Mouse (Mus musculus): ENCODE measurements around the gene Grb2. TPM values are rescaled to one million over a fixed set of nuclear protein-coding genes. Genes with fewer than 3 reads are reported as not detected.

The Grb2 gene
- polyA plus RNA-seq, 1 experiment from 2014 or later: 124 TPM

DNA sequence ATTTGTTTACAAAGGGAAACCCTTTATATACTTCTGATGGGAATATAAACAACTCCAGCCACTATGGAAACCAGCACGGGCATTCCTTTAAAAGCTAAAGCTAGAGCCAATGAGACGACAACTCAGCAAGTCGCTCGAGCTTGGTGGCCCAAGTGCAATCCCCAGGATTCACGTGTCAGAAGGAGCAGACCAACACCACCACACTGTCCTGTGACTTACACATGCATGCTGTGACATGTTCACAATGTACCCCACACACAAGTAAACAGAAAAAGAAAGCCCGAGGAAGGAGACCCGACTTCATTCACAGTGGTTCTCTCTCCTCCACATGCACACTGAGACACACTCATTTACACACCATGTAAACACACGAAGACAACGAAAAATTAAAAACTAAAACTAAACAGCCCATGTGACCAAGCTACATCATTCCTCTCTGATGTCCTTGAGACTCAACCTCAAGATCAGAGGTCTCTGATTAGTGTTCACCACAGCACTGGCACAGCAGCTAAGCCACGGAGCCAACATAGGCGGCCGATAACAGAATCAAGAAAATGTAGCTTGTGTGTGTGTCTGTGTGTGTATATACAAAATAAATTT lies 14.3 kb downstream of the Grb2 start:
- Histone ChIP-seq H3K4me3 (replicated peaks) (no peak overlapping the region), H3K4me2 (no peak overlapping the region), H3K36me3 (replicated peaks) (peaks cover 25% of the 10 kb centered on the region), H3K27ac (no peak overlapping the region), H3K9me3 (no peaks in the 10 kb centered on the region), H3K4me1 (peaks cover 26% of the 10 kb centered on the region), H3K9ac (no peak overlapping the region), H3K27me3 (no peaks in the 10 kb centered on the region)
- no peak for ATAC-seq (ENCODE audit: low FRiP score)
- 95% methylated on average over 12 of the region's 12 CpGs for WGBS

DNA sequence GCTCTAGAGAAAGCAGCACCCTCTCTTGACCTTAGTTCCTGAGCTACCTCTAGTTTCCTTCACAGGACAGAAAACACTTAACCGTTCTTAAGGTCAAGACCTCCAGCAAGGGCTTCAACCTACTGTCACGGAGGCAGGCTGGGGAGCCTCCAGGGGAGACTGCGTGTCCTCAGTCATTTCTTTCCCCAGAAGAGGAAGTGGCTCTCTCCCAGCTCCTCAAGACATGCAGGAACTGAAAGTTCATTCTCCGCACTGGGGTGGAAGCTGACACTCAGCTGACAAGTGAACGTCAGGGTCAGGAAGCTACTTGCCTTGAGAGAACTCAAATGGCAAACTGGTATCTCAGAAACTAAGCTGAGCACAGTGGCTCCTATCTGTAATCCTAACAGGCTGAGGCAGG lies 15.6 kb downstream of the Grb2 start:
- Histone ChIP-seq H3K9me3 (no peaks in the 10 kb centered on the region), H3K9ac (no peak overlapping the region), H3K4me3 (replicated peaks) (no peak overlapping the region), H3K27me3 (no peaks in the 10 kb centered on the region), H3K4me2 (no peak overlapping the region), H3K4me1 (peaks cover 14% of the 10 kb centered on the region; the same call in 1 of the 2 replicates), H3K27ac (no peak overlapping the region), H3K36me3 (replicated peaks) (peaks cover 28% of the 10 kb centered on the region)
- no peak for ATAC-seq (ENCODE audit: low FRiP score)
- 86% methylated on average over 5 of the region's 5 CpGs for WGBS

DNA sequence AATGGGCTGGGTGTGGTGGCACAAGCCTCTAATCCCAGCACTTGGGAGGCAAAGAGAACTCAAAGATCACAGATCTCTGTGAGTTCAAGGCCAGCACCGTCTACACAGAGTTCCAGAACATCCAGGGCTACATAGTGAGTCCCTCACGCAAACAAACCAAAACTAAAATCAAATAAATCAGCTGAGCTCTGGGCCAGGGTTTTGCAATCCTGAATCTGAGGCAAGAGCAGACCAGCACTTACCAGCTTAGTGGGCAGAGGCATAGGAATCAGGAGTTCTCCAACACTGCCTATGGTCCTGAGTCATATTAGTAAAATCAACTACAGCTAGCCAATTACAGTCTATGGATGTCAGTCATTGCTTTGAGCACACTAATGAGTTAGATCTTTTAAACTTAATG lies 16.4 kb downstream of the Grb2 start:
- Histone ChIP-seq H3K27me3 (no peaks in the 10 kb centered on the region), H3K4me1 (peaks cover 6% of the 10 kb centered on the region; the same call in 1 of the 2 replicates), H3K9me3 (no peaks in the 10 kb centered on the region), H3K36me3 (replicated peaks) (peaks cover 20% of the 10 kb centered on the region), H3K9ac (no peak overlapping the region), H3K4me3 (replicated peaks) (no peak overlapping the region), H3K4me2 (no peak overlapping the region), H3K27ac (no peak overlapping the region)
- WGBS: 96% methylated on average over 2 of the region's 2 CpGs
- ATAC-seq (ENCODE audit: low FRiP score): no peak

DNA sequence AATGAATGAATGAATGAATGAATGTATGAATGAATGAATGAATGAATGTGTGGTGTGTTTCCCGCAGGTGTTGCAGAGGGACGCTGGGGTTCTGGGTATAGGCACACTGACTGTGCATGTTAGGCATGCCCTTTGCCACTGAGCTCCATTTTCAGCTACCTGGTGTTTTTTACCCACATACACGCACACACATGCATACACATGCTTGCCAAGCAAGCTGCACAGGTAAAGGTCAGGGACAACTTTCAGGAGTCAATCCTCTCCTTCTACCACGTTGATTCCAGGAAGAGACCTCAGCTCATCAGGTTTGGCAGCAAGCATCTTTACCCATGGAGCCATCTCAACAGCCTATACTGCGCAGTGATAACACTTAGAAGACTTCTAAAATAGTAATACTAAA lies 16.9 kb downstream of the Grb2 start:
- no peaks in the 10 kb centered on the region for H3K27me3 ChIP-seq
- H3K4me1 ChIP-seq: 0 out of 2 replicates have a peak, but pooled peaks cover 3% of the 10 kb centered on the region
- H3K36me3 ChIP-seq (replicated peaks): peaks cover 16% of the 10 kb centered on the region
- no peak overlapping the region for H3K27ac ChIP-seq
- H3K4me3 ChIP-seq (replicated peaks): no peak overlapping the region
- WGBS: 94% methylated on average over 5 of the region's 5 CpGs
- no peak overlapping the region for H3K4me2 ChIP-seq
- ATAC-seq (ENCODE audit: low FRiP score): no peak
- H3K9me3 ChIP-seq: no peaks in the 10 kb centered on the region
- no peak overlapping the region for H3K9ac ChIP-seq

DNA sequence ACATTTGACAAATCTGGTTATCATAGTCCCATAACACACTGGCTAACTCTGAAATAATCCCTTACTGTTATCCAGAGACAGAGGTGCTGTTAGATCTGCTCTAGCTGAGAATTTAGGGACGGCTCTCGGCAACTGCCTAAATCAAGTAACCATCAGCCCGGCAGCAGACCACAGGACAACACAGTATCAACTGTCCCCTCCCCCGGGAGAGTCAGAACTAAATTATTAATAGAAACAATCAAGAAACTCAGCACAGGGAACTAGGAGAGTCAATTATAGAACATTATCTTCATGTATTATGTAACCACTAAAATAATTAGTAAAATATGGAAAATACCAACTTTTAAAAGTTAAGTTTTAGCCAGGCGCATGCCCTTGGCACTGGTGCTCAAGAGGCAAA lies 17.4 kb downstream of the Grb2 start:
- no peak overlapping the region for H3K4me2 ChIP-seq

DNA sequence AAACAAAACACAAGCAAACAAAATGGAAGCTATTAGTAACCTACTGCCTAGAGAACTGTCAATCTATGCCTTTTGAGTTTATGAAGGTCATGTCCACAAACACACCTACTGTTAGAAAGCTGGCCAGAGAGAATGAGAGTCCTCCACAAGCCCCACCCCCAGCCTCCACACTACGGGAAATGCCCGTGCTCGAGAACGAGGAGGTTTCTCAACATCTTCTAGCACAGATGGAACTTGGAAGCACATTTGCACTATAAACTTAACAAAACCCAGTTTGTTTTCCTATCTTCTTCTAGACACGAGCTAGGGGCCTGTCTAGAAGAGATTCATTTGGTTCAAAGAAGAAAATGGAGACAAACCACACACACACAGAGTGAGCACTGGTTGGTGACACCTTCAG lies 18.0 kb downstream of the Grb2 start:
- ATAC-seq (ENCODE audit: low FRiP score): no peak
- WGBS: 94% methylated on average over 5 of the region's 5 CpGs
- Histone ChIP-seq H3K27me3 (no peaks in the 10 kb centered on the region), H3K4me1 (no peaks in the 10 kb centered on the region), H3K27ac (no peak overlapping the region), H3K4me2 (no peak overlapping the region), H3K36me3 (replicated peaks) (peaks cover 14% of the 10 kb centered on the region), H3K9me3 (no peaks in the 10 kb centered on the region), H3K4me3 (replicated peaks) (no peak overlapping the region), H3K9ac (no peak overlapping the region)

More for the DNA sequence above, 17.4 kb downstream of the Grb2 start:
- Histone ChIP-seq H3K36me3 (replicated peaks) (peaks cover 14% of the 10 kb centered on the region), H3K27ac (no peak overlapping the region), H3K4me1 (no peaks in the 10 kb centered on the region), H3K27me3 (no peaks in the 10 kb centered on the region), H3K9me3 (no peaks in the 10 kb centered on the region), H3K9ac (no peak overlapping the region), H3K4me3 (replicated peaks) (no peak overlapping the region)
- ATAC-seq (ENCODE audit: low FRiP score): no peak
- WGBS: 94% methylated on average over 5 of the region's 5 CpGs

DNA sequence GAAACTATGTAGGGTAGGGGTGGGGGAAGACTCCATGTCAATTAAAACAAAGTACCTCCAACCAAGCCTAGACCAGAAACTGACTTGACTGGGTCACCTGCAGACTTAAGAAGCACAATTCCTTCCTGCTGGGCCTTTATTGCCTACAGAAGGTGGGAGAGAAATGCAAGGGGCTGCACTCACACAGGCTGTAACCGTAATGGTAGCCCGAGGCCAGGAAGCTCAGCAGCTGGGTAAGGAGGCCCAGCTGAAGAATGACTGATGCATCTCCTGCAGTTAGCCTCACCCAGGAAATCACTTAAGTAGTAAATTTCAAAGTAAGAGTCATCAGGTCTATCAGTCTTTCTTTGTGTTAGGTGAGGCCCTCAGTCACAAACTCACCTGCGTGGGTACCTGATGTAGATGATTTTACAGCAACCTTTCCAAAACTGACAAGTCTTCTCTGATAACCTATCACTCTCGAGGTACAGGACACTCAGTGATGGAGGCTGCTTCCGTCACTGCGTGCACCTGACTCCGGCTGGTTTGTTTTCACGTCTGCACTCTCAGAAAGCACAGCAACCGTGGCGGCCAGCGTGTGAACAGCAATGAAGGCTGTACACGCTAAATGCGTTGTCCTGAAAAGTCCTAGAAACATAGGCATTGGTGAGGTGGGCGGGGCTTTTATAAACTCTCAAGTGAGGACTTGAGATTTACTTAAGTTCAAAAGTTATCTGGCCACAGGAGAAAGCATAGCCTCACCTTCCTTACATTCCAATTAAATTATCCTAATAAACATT lies 19.1 kb downstream of the Grb2 start:
- Histone ChIP-seq H3K9ac (no peak overlapping the region), H3K4me3 (replicated peaks) (no peak overlapping the region)

DNA sequence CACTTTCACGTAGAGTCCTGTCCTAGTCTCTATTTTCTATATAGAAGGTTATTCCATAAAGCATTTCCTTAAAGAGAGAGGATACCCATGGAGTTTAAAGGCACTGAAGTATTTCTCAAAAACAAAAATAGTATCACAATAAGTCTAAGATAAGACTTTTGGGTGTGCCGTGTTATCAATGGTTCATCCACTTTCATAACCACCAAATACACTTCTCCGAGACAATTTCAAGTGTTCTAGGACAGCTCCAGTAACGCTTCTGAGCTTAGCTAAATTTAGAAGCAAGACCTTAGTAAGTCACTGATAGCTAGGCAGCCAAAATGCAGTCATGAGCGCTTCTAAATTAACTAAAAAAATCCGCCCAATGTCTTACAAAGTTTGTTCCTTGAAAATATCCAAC lies 22.0 kb downstream of the Grb2 start:
- Histone ChIP-seq H3K4me2 (no peak overlapping the region), H3K27me3 (no peaks in the 10 kb centered on the region), H3K9me3 (no peaks in the 10 kb centered on the region), H3K9ac (no peak overlapping the region), H3K4me3 (replicated peaks) (no peak overlapping the region), H3K27ac (no peak overlapping the region), H3K36me3 (replicated peaks) (peaks cover 36% of the 10 kb centered on the region), H3K4me1 (no peaks in the 10 kb centered on the region)
- ATAC-seq (ENCODE audit: low FRiP score): no peak
- 95% methylated on average over 6 of the region's 6 CpGs for WGBS

More for the DNA sequence above, 19.1 kb downstream of the Grb2 start:
- Histone ChIP-seq H3K36me3 (replicated peaks) (peaks cover 14% of the 10 kb centered on the region), H3K27ac (no peak overlapping the region), H3K4me2 (no peak overlapping the region), H3K27me3 (no peaks in the 10 kb centered on the region), H3K9me3 (no peaks in the 10 kb centered on the region), H3K4me1 (no peaks in the 10 kb centered on the region)
- no peak for ATAC-seq (ENCODE audit: low FRiP score)
- 97% methylated on average over 14 of the region's 14 CpGs for WGBS

DNA sequence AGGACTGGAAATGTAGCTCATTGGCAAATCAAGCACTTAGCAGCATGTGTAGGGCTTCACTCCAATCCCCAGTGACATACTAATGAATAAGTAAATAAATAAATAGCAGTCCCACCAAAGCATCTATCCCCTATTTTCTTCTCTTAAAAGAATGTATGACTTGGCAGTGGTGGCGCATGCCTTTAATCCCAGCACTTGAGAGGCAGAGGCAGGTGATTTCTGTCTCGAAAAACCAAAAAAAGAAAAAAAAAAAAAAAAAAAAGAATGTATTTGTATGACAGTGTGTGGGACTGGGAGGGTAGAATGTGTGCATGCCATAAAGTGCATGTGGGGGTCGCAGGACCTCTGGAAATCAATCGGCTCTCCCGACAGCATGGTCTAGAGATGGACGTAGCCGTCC lies 22.4 kb downstream of the Grb2 start:
- H3K9ac ChIP-seq: no peak overlapping the region
- H3K4me2 ChIP-seq: no peak overlapping the region
- no peak overlapping the region for H3K4me3 ChIP-seq (replicated peaks)
- no peaks in the 10 kb centered on the region for H3K9me3 ChIP-seq
- 93% methylated on average over 7 of the region's 7 CpGs for WGBS
- H3K36me3 ChIP-seq (replicated peaks): peaks cover 36% of the 10 kb centered on the region
- no peaks in the 10 kb centered on the region for H3K27me3 ChIP-seq
- no peak for ATAC-seq (ENCODE audit: low FRiP score)
- no peak overlapping the region for H3K27ac ChIP-seq
- no peaks in the 10 kb centered on the region for H3K4me1 ChIP-seq

DNA sequence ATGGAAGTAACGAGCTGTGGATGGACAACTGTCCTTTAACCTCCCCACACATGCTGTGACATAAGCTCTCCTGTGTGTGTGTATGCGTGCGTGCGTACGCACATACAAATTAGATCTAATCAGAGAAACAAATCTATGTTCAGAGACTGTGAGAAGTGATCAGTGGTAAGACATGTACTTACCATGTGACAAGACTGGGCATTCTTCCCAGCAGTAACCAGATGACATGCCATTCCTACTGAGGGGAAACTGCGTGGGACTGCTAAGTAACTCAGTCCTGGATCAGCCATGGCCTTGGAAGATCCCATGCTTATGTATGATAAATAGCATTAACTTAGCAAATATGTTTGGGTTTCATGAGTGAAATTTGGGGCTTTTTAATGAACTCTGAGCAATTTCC lies 23.5 kb downstream of the Grb2 start:
- H3K36me3 ChIP-seq (replicated peaks): peaks cover 36% of the 10 kb centered on the region
- WGBS: 95% methylated on average over 6 of the region's 6 CpGs
- no peak overlapping the region for H3K4me3 ChIP-seq (replicated peaks)
- H3K9ac ChIP-seq: no peak overlapping the region
- no peaks in the 10 kb centered on the region for H3K4me1 ChIP-seq
- no peaks in the 10 kb centered on the region for H3K27me3 ChIP-seq
- no peaks in the 10 kb centered on the region for H3K9me3 ChIP-seq
- no peak for ATAC-seq (ENCODE audit: low FRiP score)
- no peak overlapping the region for H3K4me2 ChIP-seq
- no peak overlapping the region for H3K27ac ChIP-seq

DNA sequence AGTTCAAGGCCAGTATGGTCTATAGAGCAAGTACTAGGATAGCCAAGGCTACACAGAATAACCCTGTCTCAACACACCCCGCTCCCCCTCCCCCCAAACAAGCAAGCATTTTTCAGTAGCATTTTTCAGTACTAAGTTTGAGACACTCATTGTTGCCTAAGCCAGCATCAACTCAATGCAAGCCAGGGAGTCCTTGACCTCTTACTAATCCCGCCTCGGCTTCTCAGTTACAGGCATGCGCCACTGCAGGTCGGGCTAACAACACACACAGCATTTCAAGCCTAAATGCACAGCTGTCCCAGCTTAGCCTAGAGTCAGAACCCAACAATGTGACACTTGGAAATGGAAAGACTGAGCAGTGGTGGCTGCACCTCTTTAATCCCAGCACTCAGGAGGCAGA lies 25.1 kb downstream of the Grb2 start:
- Histone ChIP-seq H3K4me2 (no peak overlapping the region), H3K4me3 (replicated peaks) (no peak overlapping the region), H3K27ac (no peak overlapping the region), H3K4me1 (no peaks in the 10 kb centered on the region), H3K27me3 (no peaks in the 10 kb centered on the region), H3K9me3 (no peaks in the 10 kb centered on the region), H3K36me3 (replicated peaks) (peaks cover 32% of the 10 kb centered on the region), H3K9ac (no peak overlapping the region)
- no peak for ATAC-seq (ENCODE audit: low FRiP score)
- 94% methylated on average over 5 of the region's 5 CpGs for WGBS

DNA sequence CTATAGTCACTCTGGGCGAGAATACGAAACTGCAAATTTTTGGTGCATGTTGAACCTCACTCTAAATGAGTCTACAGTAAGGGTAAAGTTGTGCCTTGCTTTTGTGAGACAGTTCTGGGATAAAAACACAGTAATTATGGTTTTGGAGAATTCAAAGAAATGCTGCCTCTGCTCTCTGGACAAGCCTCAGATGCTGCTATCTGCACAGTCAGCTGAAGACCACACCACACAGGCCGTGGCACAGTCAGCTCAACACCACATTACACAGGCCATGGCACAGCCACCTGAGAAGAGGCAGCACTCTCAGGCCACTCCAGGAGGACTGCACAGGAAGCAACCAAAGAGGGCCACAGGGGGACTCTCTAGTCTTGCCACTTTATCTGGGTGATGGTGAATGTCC lies 26.0 kb downstream of the Grb2 start:
- Histone ChIP-seq H3K4me2 (no peak overlapping the region), H3K36me3 (replicated peaks) (peaks cover 33% of the 10 kb centered on the region), H3K4me3 (replicated peaks) (no peak overlapping the region), H3K27me3 (no peaks in the 10 kb centered on the region), H3K9ac (no peak overlapping the region), H3K27ac (no peak overlapping the region), H3K4me1 (no peaks in the 10 kb centered on the region), H3K9me3 (no peaks in the 10 kb centered on the region)
- no peak for ATAC-seq (ENCODE audit: low FRiP score)
- 95% methylated on average over 3 of the region's 3 CpGs for WGBS

Measured in forebrain, embryonic 12.5 days (tissue).